Mouse (Mus musculus) CH12.LX (cell line): ENCODE results near the gene Itpk1. TPM values are rescaled to one million over a fixed set of nuclear protein-coding genes. Genes with fewer than 3 reads are reported as not detected.

ENCODE experiments used
- DNase-seq: peaks from one replicate; pipeline ENCODE4 v3.0.0-alpha.2; 2013; ENCODE audit errors: extremely low read depth
- H3K27ac ChIP-seq: 2 replicates; pipeline ENCODE4 v1.5.1; 2012; ENCODE audit warnings: low read depth, mild to moderate bottlenecking, control low read depth, moderate library complexity; ENCODE audit not compliant: insufficient read depth
- H3K27me3 ChIP-seq: replicated peaks from 2 replicates; pipeline ENCODE3; 2012; ENCODE audit warnings: inconsistent platforms
- H3K36me3 ChIP-seq, 2 experiments: replicated peaks in 1 of 2; 2 replicates each; pipeline versions ENCODE3 to v1.6.1; 2012; ENCODE audit warnings: inconsistent platforms in 1 of 2, low read length in 1 of 2, mild to moderate bottlenecking in 1 of 2, mixed read lengths in 1 of 2, moderate library complexity in 1 of 2; ENCODE audit not compliant: control insufficient read depth in 1 of 2, insufficient read depth in 1 of 2
- H3K4me1 ChIP-seq, 2 experiments: 2 replicates each; pipeline ENCODE4 v1.6.1; 2012; ENCODE audit warnings: inconsistent platforms in 1 of 2, moderate library complexity in 1 of 2; ENCODE audit not compliant: insufficient read depth in 2 of 2, control insufficient read depth in 1 of 2
- H3K4me2 ChIP-seq: 2 replicates; pipeline ENCODE4 v1.6.1; 2012; ENCODE audit warnings: low read depth, mild to moderate bottlenecking, control low read depth; ENCODE audit not compliant: poor library complexity, insufficient read depth, severe bottlenecking
- H3K4me3 ChIP-seq, 3 experiments: fragments of 150-350 bp in 1 of 3; sonication (generic) in 1 of 3; replicated peaks in 1 of 3; 2 replicates each; pipeline versions ENCODE3 to v1.5.1; 2011 to 2012; ENCODE audit warnings: low read depth in 2 of 3, low read length in 2 of 3, mild to moderate bottlenecking in 2 of 3, moderate library complexity in 2 of 3, control low read depth in 1 of 3, improper control_type of control experiment in 1 of 3, inconsistent platforms in 1 of 3, mixed read lengths in 1 of 3; ENCODE audit not compliant: poor library complexity in 1 of 3
- H3K79me2 ChIP-seq: replicated peaks from 2 replicates; pipeline ENCODE4 v1.6.1; 2012; ENCODE audit warnings: mild to moderate bottlenecking, moderate library complexity; ENCODE audit not compliant: control insufficient read depth, poor library complexity, insufficient read depth, severe bottlenecking; ENCODE audit errors: extremely low read depth
- H3K9ac ChIP-seq: 2 replicates; pipeline ENCODE4 v1.6.1; 2012; ENCODE audit warnings: low read depth, mild to moderate bottlenecking, control low read depth, moderate library complexity; ENCODE audit not compliant: insufficient read depth
- H3K9me3 ChIP-seq: replicated peaks from 2 replicates; pipeline ENCODE3; 2012; ENCODE audit warnings: low read length, inconsistent platforms, mixed read lengths
- CHD1 ChIP-seq: IDR thresholded peaks from 2 replicates; pipeline ENCODE4 v1.6.1; 2012; ENCODE audit warnings: low read depth, low read length, improper control_type of control experiment, inconsistent platforms
- CTCF ChIP-seq, 2 experiments: IDR thresholded peaks in 1 of 2; conservative IDR thresholded peaks in 1 of 2; 2 replicates each; pipeline ENCODE4 v1.5.1; 2011 to 2012; ENCODE audit warnings: low read depth in 2 of 2, low read length in 2 of 2, improper control_type of control experiment in 1 of 2, inconsistent platforms in 1 of 2, mild to moderate bottlenecking in 1 of 2, moderate library complexity in 1 of 2
- E2F4 ChIP-seq: IDR thresholded peaks from 2 replicates; pipeline ENCODE4 v1.6.1; 2011; ENCODE audit warnings: low read depth, low read length, improper control_type of control experiment; ENCODE audit not compliant: insufficient replicate concordance
- JUN ChIP-seq: IDR thresholded peaks from 2 replicates; pipeline ENCODE4 v1.6.1; 2011; ENCODE audit warnings: low read depth, mild to moderate bottlenecking, low read length, improper control_type of control experiment, moderate library complexity; ENCODE audit not compliant: insufficient read depth
- MAFK ChIP-seq: IDR thresholded peaks from 2 replicates; pipeline ENCODE4 v1.6.1; 2011; ENCODE audit warnings: low read length, improper control_type of control experiment; ENCODE audit not compliant: insufficient replicate concordance
- MAX ChIP-seq: IDR thresholded peaks from 2 replicates; pipeline ENCODE4 v1.6.1; 2011; ENCODE audit warnings: low read length, improper control_type of control experiment
- MAZ ChIP-seq: IDR thresholded peaks from 2 replicates; pipeline ENCODE4 v1.6.1; 2012; ENCODE audit warnings: low read depth, mild to moderate bottlenecking, inconsistent platforms, low read length, improper control_type of control experiment, moderate library complexity
- MEF2A ChIP-seq: IDR thresholded peaks from 2 replicates; pipeline ENCODE4 v1.6.1; 2014; ENCODE audit warnings: low read depth, mild to moderate bottlenecking, inconsistent platforms, low read length, improper control_type of control experiment, borderline replicate concordance
- MYC ChIP-seq: IDR thresholded peaks from 2 replicates; pipeline ENCODE4 v1.6.1; 2011; ENCODE audit warnings: low read depth, mild to moderate bottlenecking, improper control_type of control experiment, low read length
- NRF1 ChIP-seq: IDR thresholded peaks from 2 replicates; pipeline ENCODE4 v1.6.1; 2014; ENCODE audit warnings: low read depth, mild to moderate bottlenecking, inconsistent platforms, low read length, improper control_type of control experiment, moderate library complexity
- RAD21 ChIP-seq: IDR thresholded peaks from 2 replicates; pipeline ENCODE4 v1.6.1; 2011; ENCODE audit warnings: low read depth, mild to moderate bottlenecking, low read length, improper control_type of control experiment, moderate library complexity
- SMC3 ChIP-seq: IDR thresholded peaks from 2 replicates; pipeline ENCODE4 v1.6.1; 2011; ENCODE audit warnings: low read depth, low read length, improper control_type of control experiment
- USF2 ChIP-seq: conservative IDR thresholded peaks from 2 replicates; pipeline ENCODE4 v1.6.1; 2011; ENCODE audit warnings: low read depth, low read length, improper control_type of control experiment
- ZC3H11A ChIP-seq: IDR thresholded peaks from 2 replicates; pipeline ENCODE4 v1.6.1; 2012; ENCODE audit warnings: low read depth, mild to moderate bottlenecking, inconsistent platforms, low read length, improper control_type of control experiment
- ZNF384 ChIP-seq: IDR thresholded peaks from 2 replicates; pipeline ENCODE4 v1.6.1; 2012; ENCODE audit warnings: low read depth, low read length, improper control_type of control experiment, inconsistent platforms
- dilution Hi-C: fragments of 300-500 bp; cut with MboI; formaldehyde crosslinking; loops from 2 replicates; pipeline ENCODE4 v1.14.3; 2020; ENCODE audit warnings: low sequenced_read_pairs; ENCODE audit not compliant: extremely low pct_unique_long_range_greater_than_20kb, extremely low pct_ligation_motif_present
- in situ Hi-C: fragments of 300-500 bp; cut with MboI; formaldehyde crosslinking; loops from 3 replicates; pipeline ENCODE4 v1.14.3; 2019; ENCODE audit warnings: low sequenced_read_pairs, low pct_ligation_motif_present, low pct_unique_long_range_greater_than_20kb, mixed read lengths
- polyA plus RNA-seq: library from polyadenylated mRNA; unstranded; fragments of >175 nt; gene quantifications from 2 replicates; pipeline ENCODE4 v1.2.1, GENCODE M21; 2012; ENCODE audit warnings: low read depth; ENCODE audit not compliant: insufficient read length
- total RNA-seq, 2 experiments: library from RNA; depleted of rRNA; stranded (reverse); fragments of 300-350 nt in 1 of 2; fragments of >200 nt in 1 of 2; gene quantifications; 2 replicates each; pipeline ENCODE4 v1.2.3; 2012 to 2014

Itpk1 gene
- total and polyA plus RNA-seq, 3 experiments, result 14.0 to 25.1 (median 19.2) TPM

GRCm38 (mm10) chr12:102722451-102722850, 17.7 kb upstream of the Itpk1 start:
- H3K36me3 ChIP-seq, result no peaks in the 10 kb centered on the region
- TF ChIP-seq USF2 (no peak), RAD21 (no peak), NRF1 (no peak), JUN (no peak), MAZ (no peak), MAX (no peak), ZNF384 (no peak)
- no peak overlapping the region for H3K27ac ChIP-seq
- H3K4me2 ChIP-seq, result no peak overlapping the region
- DNase-seq, result no peak
- H3K4me3 ChIP-seq, result no peak overlapping the region
- in situ Hi-C loops (no loop called here), dilution Hi-C loops (no loop called here)
- H3K9me3 ChIP-seq, result no peaks in the 10 kb centered on the region
- no peaks in the 10 kb centered on the region for H3K27me3 ChIP-seq
- H3K9ac ChIP-seq, result no peak overlapping the region
- H3K79me2 ChIP-seq, result no peaks in the 10 kb centered on the region
- H3K4me1 ChIP-seq, result peaks cover 0 to 10% of the 10 kb centered on the region in 2 experiments; a peak in 2 of 4 replicates

DNA sequence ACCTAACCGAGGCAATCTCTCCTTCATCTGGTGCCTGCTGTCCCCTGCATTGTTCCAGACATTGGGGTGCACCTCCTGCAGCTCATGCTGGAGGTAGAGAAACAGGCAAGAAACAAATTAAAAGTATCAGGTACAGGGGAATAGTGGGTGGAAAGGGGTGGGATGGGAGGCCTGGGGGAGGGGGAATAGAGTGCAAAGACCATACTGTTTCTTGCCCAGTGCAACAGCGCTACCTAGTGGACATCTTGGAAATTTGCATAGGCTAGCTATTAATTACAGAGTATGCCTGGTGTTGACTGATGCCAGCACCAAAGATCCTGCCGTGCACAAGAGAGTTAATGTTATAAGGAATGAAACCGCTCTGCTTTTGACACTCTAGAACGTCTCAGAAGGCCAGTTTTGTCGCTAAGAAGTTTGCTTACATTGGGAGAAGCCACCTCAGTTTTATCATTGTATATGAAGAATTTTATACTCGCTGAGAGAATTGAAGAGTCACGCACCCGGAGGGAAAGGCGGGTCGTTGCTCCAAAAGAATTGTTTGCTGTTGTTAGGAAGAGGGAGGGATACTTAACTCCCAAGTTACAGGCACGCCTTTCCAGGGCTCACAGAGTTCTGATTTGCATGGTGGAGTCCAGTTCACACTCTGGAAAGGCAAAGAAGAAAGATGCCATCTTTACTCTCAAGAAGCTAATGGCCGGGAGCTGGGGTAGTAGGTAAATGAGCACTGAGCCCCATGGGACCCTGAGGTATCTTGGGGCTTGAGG, 15.0 kb upstream of the Itpk1 start:
- Histone ChIP-seq H3K4me2 (no peak overlapping the region; the same call in 1 of the 2 replicates), H3K4me1 (peaks cover 0 to 5% of the 10 kb centered on the region in 2 experiments; a peak in 1 of 4 replicates), H3K9ac (no peak overlapping the region), H3K4me3 (no peak overlapping the region), H3K9me3 (no peaks in the 10 kb centered on the region), H3K27ac (no peak overlapping the region), H3K36me3 (no peaks in the 10 kb centered on the region), H3K79me2 (no peaks in the 10 kb centered on the region), H3K27me3 (no peaks in the 10 kb centered on the region)
- dilution Hi-C loops, result no loop called here
- DNase-seq, result peak; percentile 65
- TF ChIP-seq SMC3 (peak; percentile 84), E2F4 (no peak), ZC3H11A (peak; percentile 63), MYC (0 out of 2 replicates have a peak, but pooled peaks have one; percentile 22), MAX (no peak), RAD21 (peak; percentile 87), MAFK (peak; percentile 58; the same call in 1 of the 2 replicates), MEF2A (no peak), CTCF (conservative IDR thresholded peaks at IDR 0.05 in 1 of 2, IDR thresholded peaks at IDR 0.05 in 1 of 2; ENCODE audit: low read depth in 2 of 2, low read length in 2 of 2) (peak; percentile 91), CHD1 (no peak)
- in situ Hi-C loops, result no loop called here
